Mouse (Mus musculus) adrenal gland, adult 8-10 months (tissue): Measurements from ENCODE around the gene Mfsd6l. TPM values are rescaled to one million over a fixed set of nuclear protein-coding genes. Genes with fewer than 3 reads are reported as not detected.

ENCODE experiments used
- DNase-seq: peaks from one replicate; pipeline ENCODE4 v3.0.0; 2022
- total RNA-seq, 4 experiments: library from RNA; stranded (reverse); gene quantifications; 2 replicates each; pipeline ENCODE4 v1.2.4; 2022

Mfsd6l gene
- total RNA-seq, 4 experiments from 2014 or later, result 0.13 to 0.55 TPM; not detected in 2

DNA sequence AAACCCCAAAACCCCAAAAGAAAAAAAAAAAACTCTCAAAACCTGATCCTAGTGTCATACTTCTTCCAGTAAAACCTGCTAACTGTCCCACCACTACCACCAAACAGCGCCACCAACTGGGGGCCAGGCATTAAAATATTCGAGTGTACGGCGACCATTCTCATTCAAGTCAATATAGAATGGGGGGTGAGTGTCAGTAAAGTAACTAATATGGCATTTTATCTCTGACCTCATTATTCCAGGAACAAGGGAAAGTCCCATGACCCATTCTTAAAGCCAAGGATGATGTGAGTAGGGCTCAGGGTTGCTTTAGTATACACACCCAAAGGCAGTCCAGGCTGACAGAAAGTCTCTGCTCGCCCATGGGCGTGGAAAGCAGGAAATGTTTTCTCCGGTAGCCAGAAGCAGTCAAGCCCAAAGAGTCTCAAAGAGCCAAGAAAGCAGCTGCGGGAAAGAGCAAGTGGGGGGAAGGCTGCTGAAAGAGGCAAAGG is 2.0 kb upstream of the Mfsd6l start:
- no peak for DNase-seq

DNA sequence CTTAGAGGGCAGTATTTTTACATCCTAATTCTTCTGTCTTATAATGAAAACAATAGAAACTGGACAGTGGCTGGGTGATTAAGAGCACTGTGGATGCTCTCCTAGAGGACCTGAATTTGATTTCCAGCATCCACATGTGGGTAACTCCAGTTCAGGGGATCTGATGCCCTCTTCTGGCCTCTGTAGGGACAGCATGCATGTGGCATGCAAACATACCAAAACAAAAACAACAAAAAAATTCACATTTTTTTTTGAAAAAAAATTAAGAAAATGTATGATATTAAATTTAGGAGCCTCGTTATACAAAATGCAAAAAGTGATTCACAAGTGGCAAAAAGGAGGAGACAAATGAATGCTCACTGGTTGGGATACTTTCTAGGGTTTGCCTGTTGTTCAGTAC is 3.6 kb downstream of the Mfsd6l start:
- no peak for DNase-seq

DNA sequence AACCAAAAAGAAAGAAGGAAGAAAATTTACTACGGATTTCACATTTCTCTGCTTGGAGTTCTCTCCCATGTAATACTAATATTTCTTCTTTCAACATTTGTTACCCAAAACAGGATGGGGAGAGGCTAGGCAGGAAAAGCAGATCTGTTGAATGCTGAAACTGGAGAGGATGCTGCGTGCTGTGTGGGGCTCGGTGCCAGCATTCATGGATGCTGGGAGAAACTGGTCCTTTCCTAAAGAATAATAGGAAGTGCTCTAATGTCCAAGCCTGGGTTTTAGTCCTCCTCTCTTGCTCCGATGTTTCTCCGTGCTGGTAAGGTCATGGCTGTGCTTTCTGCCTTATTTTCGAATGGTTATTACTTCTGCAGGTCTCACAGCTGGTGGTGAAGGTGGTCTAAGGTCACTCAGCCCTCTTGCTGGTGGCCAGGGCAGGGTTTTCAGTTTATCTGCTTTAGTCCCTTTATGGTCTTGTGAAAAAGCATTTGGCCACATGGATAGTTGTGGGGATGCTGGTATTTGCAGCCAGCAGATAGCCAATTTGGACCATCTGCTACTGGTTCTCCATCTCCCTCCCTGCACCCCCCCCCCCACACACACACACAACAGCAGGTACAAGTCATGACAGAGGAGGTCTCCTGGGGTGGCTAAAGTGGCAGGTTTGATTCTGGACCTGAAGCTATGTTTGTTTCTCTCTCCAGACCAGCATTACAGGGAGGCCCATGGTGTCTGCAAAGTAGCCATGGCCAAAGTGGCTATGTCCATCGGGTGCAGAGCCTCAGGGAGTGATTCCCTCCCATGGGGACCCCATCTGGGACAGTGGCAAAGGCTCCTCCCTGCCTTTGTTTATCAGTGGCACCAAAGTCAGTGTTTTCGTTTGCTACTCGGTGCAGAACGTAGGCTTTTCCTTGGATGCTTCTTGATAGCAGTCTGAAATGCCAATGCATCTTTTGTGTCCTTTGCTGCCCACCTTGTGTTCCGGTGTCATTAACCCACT is 6.3 kb downstream of the Mfsd6l start:
- DNase-seq, result no peak

DNA sequence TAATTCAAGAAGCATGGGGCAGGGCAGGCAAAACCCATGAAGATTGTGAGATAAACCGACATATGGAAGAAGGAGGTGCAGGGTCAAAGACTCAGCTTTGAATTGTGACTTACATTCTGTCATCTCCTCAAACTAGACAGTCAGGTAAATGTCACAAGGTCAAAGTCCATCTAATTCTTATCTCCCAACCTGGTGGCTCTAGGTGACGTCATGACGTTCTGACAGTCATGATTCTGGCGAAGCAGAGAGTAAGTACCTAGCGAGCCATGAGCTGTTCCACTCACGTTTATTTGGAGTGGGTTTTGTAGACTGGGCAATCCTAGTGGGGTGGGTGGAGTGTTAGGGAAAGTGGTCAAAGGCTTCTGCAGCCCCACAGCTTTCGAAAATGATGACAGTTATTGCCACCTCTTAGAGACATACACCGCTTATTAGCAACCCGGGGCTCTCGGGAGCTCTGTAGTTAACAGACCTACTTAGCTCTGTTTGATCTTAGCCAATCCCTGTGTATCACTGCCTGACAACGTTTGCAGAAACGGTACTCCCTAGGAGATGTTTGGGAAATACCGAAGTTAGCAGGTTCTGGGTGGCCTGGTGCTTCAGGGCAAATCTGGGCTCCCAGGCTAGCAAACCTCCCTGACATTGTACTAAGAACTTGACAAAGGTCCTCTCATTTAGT is 8.5 kb downstream of the Mfsd6l start:
- no peak for DNase-seq

DNA sequence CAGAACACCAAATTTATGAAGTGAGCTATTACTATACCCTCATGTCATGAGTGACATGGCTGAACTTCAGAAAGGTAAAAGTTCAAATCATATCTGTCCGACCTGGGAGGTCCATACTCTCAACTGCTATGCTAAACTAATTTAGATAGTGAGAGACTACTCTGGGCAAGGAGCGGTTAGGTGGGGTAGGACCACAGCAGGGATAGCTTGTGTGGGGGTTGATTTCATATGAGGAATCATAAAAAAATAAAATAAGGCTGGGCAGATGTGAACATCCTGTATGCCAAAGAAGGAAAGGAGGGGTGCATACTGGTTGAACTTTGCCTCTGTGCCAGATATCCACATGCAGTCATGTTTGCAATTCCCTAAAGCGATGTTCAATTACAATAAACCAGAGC is 9.0 kb downstream of the Mfsd6l start:
- DNase-seq, result no peak

DNA sequence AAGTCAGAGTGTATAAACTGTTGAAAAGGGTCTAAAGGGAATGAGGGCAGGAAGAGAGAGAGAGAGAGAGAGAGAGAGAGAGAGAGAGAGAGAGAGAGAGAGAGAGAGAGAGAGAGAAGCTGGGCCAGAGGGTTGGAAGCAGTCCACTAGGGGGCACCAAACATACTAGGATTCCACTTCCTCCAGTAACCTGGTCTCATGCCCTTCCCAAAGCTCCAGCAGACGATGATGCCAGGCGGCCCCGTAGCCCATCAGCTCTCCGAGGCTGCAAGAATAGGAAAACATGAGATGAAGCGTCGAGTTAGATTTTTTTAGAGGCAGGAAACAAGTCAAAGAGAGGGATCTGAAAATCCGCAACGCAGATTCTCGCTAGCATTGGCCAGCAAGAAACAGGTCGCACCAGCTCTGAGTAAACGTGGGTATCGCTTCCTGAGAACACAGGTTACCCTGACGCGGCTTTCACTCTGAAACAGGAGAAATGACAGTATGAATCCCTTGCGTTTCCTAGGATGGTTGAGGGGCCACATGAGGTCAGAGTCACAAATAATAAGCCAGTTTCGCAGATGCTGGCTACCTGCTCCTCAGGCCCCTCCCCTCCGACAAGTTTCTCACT is 10.6 kb downstream of the Mfsd6l start:
- DNase-seq, result no peak

DNA sequence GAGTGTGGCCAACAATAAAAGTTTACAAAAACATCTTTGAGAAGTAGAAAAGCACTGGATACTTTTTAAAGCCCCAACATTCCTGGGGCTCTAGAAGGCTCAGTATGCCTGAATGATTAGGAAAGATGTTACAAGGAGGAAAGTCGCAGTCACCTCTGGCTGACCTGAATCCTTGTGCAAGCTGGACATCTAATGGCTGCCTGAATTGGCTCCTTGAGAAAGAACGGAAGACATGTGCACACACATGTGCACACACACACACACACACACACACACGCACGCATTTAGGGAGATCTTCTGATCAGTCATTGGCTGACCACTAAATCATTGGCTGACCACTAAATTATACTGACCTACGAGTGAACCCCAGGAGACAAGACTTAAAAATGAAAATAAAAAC is 14.9 kb downstream of the Mfsd6l start:
- no peak for DNase-seq

DNA sequence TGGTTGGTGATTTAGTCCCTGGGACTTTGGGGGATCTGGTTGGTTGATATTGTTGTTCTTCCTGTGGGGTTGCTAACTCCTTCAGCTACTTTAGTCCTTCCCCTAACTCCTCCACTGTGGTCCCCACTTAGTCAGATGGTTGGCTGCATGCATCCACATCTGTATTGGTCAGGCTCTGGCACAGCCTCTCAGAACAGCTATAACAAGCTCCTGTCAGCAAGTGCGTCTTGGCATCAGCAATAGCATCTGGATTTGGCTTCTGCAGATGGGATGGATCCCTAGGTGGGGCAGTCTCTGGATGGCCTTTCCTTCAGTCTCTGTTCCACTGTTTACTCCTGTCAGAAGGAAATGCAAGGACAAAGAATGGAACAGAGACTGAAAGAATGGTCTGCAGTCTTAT is 21.1 kb downstream of the Mfsd6l start:
- DNase-seq, result no peak

DNA sequence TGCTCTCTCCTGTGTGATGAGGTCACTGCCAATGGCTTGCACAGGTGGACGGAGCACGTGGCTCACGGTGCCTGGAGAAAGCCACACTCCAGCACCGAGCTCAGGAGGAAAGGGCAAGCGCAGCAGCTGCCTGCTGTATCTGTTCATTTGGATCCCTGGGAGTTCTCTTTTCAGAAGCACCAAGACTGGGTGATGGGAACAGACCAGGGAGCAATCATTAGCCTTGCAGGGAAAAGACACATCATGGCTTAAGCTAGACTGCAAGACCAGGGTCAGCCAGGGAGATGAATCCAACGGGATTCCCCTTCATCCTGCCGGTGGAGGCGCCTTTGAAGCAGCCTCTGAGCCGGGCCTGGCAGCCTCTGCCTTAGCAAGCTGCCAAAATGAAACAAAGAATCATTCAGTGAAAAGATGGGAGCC is 23.5 kb downstream of the Mfsd6l start:
- DNase-seq, result no peak

DNA sequence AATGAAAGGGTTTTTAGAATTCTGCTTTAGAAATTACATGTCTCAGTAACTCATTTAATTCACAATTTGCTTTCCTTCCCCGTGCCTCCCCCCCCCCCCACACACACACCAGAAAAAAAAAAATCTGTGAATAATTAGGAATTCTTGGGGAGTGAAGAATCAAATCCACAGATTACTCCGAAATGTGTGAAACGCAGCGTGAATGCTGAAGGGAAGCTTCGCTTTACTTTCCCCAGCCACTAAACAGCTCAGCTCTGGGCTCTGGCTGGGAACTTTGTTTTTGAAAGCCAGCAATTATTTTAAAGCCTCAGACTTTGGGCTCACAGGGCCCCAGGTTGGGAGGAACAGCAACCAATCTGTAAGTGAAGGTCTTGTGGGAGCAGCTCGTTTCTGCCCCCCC is 24.6 kb downstream of the Mfsd6l start:
- no peak for DNase-seq

DNA sequence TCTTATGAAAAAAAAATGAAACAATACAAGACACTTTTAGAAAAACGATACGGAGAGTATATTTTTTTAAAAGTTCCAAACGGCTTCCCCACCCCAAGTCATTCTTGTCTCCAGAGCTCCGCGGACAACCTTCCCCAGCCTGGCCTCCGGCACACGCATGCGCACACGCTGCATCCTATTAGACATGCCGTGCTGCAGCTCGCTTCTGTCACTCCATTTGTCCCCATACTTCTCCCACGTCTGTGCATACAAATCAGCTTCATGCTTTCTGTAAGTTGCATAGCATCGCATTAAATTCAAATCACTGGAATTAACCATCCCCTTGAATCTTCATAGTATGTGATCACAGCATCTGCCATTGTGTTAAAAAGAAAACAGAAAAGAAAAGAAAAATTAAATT is 27.2 kb downstream of the Mfsd6l start:
- DNase-seq, result no peak

DNA sequence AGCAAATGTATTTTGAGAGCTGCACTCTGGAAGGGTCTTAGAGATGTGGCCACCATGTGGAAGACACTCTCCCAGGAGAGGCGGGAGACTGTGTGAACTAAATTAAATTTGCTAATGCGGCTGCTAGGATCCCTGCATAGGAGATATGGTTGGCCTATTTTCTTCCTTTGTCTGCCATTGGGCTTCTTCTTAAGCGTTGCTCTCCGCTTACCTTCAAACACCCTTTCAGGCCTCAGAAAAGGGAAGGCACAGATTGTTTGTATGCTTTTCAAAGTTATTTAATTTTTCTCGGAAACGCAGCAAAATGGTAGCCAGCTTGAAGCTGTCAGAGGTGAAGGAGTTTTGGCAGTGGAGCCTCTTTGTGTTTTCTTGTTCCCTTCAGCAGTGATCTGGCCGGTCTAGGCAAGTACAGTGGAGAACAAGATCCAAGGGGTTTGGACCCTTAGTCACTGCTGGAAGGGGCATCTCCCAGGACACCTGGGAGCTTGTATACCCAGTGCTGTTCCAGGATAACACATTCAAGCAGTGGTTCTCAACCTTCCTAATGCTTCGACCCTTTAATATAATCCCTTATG is 28.0 kb downstream of the Mfsd6l start:
- no peak for DNase-seq

DNA sequence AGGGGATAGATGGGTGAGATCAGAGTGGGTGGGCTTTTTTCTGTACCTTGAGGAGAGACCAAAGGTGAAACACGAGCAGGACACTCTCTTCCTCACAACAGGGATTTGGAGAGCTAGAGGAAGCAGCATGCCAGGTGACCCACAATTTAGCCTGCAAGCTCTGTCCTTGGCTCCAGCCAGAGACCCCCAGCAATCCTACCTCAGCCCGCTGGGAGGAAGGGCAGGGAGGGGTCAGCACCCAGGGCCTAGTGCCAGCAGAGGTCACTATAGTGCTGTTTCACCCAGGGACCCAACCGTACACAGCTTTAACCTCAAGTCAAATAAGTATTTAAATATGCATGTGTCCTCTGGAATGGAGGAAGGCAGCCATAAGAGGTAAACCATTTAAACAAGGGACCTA is 29.9 kb downstream of the Mfsd6l start:
- DNase-seq, result no peak

DNA sequence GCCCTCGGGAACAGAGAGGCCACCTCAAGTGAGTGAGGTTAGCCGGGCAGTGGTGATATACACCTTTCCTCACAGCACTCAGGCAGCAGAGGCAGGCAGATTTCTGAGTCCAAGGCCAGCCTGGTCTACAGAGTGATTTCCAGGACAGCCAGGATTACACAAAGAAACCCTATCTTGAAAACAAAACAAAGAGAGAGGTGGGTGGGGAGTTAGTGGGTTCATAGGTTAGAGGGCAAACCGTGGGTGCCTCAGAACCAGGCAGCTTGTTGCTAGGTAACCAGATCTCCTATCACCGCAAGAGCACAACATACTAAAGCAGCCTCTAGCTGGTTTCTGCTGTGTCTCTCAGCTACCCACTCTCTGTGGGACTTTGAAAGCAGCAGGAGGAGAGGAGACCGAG is 30.7 kb downstream of the Mfsd6l start, which contains the start of gene Ccdc42:
TSS of gene Ccdc42 (plus strand) at position 301 of the 400 bp plus-strand sequence.
- DNase-seq, result no peak

DNA sequence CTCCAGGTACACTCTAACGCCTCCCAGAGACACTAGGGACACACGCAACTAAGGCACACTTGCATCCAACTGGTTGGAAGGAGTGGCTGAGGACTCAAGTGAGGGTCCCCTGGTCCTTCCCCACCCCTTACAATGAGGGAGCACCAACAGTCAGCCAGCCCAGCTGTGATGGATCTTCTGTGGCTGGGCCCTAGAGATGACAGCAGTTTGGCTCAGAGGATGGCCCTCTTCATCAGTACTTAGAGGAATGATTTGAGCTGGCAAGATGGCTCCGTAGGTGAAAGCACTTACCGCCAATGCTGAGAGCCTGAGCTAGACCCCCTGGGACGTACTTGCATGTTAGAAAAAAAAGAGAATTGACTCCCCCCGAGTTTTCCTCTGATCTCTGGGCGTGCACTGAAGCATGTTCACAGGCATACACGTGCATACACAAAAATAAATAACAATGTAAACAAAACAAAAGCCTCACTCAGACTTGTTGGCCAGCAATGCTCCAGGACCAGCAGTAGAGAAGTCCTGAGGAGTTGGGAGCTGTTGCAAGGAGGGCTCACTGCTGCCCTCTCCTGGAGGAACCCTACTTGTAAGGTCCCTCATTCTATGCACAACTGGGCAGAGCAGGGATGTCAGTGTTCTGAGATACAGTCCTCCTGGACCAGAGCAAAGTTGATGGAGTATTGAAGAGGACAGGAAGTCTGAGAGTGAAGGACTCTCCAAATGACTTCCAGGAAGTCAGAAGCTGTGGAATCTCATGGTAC is 33.2 kb downstream of the Mfsd6l start:
- DNase-seq, result peak; percentile 47

DNA sequence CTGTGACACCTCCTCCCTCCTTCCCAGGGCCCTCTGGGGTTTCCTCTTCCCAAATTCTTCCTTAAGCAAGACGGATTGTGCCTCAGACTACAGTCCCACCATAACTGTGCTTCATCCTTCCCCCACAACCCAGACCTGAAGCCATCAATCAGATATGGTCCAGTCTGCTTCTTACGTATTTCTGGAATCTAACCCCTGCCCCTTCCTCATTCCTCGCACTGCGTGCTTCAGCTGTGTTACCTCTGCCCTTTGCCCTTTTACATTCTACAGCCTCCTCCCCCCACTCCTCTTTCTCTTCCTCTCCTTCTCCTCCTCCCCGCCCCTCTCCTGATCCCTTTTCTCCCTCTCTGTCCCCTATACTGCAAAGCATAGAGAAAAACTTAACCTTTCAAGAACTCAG is 35.7 kb downstream of the Mfsd6l start:
- DNase-seq, result no peak

DNA sequence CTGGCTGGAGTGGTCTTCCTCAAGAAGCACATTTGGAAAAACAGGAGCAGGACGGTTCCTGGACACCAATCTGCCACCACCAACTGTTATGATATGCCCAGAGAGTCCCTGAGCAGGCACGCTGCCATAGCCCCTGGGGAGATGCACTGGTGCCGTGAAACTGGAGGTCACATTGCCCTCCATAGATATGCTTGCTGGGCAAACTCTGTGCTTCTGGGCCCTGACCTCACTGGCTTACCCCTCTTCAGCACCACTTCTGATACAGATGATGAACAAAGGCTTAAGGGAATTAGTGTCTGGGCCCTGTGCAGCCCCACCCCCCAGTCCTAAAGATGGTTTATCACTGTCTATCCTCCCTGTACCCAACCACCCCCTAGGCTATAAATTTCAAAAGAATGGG is 37.3 kb downstream of the Mfsd6l start:
- no peak for DNase-seq

DNA sequence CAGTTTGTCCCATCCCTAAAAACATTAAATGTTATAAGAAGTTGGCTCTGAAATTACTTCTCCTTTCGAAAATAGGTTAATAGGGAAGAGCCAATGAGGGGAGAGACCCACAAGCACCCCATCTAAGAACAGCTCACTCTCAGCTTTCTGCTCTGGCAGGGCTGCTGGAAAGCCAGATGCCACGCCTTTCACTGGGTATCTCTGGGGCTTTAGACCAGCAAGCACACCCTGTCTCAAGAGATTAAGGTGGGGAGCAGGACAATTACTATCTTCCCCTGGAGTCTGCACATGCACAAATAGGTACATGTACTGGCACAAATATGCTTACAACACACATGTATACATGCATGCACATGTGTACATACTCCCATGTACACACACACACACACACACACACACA is 41.9 kb downstream of the Mfsd6l start:
- DNase-seq, result no peak

DNA sequence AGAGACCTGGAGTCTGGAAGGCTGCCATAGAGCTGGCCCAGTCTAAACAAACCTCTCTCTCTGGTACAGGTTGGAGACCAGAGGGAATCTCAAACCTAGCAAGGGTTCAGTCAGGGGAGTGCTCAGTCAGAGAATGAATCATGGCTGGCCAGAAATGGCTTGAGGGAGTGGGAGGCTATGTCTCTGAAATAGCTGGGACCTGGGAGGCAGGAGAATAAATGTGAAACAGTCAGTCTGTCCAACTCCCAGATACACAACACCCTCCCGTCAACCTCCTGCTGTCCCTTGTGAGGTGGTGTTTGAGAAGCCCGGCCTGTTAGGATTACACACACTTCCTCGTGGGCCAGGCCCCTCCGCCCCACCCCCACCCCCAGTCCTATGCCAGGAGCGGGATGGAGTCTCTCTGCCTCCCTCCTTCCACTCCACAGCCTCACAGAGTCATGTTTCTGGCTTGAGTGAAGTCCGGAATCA is 44.6 kb downstream of the Mfsd6l start:
- DNase-seq, result no peak

DNA sequence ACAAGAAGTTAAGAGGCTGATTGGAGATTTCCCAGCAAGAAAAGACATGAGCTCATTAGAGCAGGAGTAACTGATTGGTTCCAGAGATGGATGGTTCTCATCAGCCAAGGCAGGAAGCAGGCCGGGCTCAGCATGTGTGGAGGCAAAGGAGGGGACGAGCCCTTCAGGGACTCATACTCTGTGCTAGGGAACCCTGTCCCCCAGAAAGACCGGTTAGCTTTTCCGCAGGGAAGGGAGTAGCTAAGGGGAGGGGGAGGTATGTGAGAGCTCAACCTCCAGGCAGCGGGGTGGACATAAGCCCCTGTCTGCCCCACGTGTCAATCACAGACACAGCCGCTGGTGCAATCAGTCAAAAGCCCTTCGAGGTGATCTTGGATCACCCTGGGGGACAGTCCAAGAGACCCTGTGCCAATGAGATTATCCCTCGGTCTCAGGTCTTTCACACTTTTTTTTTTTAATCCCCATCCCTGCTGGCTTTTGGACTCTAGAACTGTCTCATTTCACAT is 45.6 kb downstream of the Mfsd6l start:
- no peak for DNase-seq

DNA sequence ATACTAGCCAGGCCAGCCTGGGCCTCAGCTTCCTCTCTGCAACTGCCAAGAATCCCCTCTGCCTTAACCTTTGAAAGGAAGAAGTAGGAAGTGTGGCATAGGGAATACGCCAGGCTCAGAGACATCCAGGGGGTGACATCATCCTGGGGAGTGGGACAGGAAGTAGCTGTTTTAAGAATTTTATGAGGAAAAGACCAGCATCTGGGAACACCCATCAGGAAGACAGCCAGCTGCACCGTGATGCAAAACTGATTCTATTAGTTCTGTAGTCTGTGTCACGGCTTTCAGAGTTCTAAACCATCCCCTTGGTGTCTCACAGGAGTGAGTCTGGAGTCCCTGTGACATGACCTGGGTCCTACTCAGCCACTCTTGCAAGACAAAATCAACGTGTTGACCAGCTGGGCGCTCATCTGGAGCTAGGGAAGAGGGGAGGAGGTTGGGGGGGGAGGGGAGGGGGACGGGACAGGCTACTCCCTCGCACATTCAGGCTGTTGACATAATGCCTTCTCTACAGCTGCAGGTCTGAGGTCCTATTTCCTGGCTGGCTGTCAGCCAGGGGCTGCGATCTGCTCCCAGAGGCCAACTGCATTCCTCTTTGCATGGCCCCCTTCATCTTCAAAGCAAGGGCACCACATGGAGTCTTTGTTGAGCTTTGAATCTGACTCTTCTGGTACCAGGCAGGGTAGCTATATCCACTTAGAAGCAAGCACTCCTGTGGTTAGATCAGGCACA is 46.4 kb downstream of the Mfsd6l start:
- no peak for DNase-seq
